Mouse (Mus musculus) CD8-positive naive resting alpha-beta T cell, adult 57 days (primary cell): ENCODE measurements around the gene Trak2. TPM values are rescaled to one million over a fixed set of nuclear protein-coding genes. Genes with fewer than 3 reads are reported as not detected.

Experiments
- total RNA-seq: library from RNA; stranded (reverse); gene quantifications from one replicate; pipeline ENCODE4 v1.2.4, GENCODE M21; 2023

The Trak2 gene
- 77.0 TPM for total RNA-seq

GRCm38 (mm10) chr1:58973366-58974221 is at the start of gene Trak2, which contains the start of gene Stradb:
Gene Trak2, minus strand, starts transcription at chr1:58973430.
Gene Stradb, plus strand, starts transcription at chr1:58973522.

Other genes with a start within 250 kb of the Trak2 start
- 102 TPM for gene Casp8, start 178.1 kb downstream of the Trak2 start, total RNA-seq
- gene Stradb, start 92 bp upstream of the Trak2 start, total RNA-seq: 13.6 TPM
- not detected for gene C2cd6, start 121.5 kb upstream of the Trak2 start, total RNA-seq
- 5.5 TPM for gene Tmem237, start 147.0 kb upstream of the Trak2 start, total RNA-seq
- 0.89 TPM for gene Mpp4, start 190.0 kb upstream of the Trak2 start, total RNA-seq